Mouse (Mus musculus) lung, embryonic 14.5 days (tissue): ENCODE data around the gene Tent5b. TPM values are rescaled to one million over a fixed set of nuclear protein-coding genes. Genes with fewer than 3 reads are reported as not detected.

Source experiments
- ATAC-seq: fragments of 200-750 bp; cut with Nextera tagmentation; 2 replicates; pipeline ENCODE4 v1.8.0; 2017; ENCODE audit warnings: mild to moderate bottlenecking, moderate TSS enrichment, moderate library complexity; ENCODE audit not compliant: insufficient read depth
- DNase-seq: peaks from one replicate; pipeline ENCODE4 v3.0.0-alpha.2; 2015
- H3K27ac ChIP-seq: fragments of 300-500 bp; sonication (generic); 2 replicates; pipeline ENCODE4 v1.5.1; 2014; ENCODE audit warnings: low read depth, mild to moderate bottlenecking, moderate library complexity
- H3K27me3 ChIP-seq: fragments of 300-500 bp; sonication (generic); 2 replicates; pipeline ENCODE4 v1.6.1; 2014; ENCODE audit warnings: low read length, control low read depth; ENCODE audit not compliant: insufficient read depth
- H3K36me3 ChIP-seq: fragments of 300-500 bp; sonication (generic); 2 replicates; pipeline ENCODE4 v1.6.1; 2014; ENCODE audit warnings: control low read depth; ENCODE audit not compliant: insufficient read depth
- H3K4me1 ChIP-seq: fragments of 300-500 bp; sonication (generic); 2 replicates; pipeline ENCODE4 v1.6.1; 2014; ENCODE audit warnings: antibody characterized with exemption, control low read depth; ENCODE audit not compliant: insufficient read depth
- H3K4me2 ChIP-seq: fragments of 300-500 bp; sonication (generic); 2 replicates; pipeline ENCODE4 v1.6.1; 2014; ENCODE audit warnings: mild to moderate bottlenecking
- H3K4me3 ChIP-seq: fragments of 300-500 bp; sonication (generic); 2 replicates; pipeline ENCODE4 v1.5.1; 2014; ENCODE audit warnings: low read depth, low read length
- H3K9ac ChIP-seq: fragments of 300-500 bp; sonication (generic); 2 replicates; pipeline ENCODE4 v1.6.1; 2014
- H3K9me3 ChIP-seq: fragments of 300-500 bp; sonication (generic); 2 replicates; pipeline ENCODE4 v1.6.1; 2016; ENCODE audit warnings: low read depth, low read length, control low read depth
- CTCF ChIP-seq: IDR thresholded peaks from 2 replicates; pipeline ENCODE4 v1.5.1; 2016; ENCODE audit warnings: antibody characterized with exemption, low read depth
- WGBS: fragments of 180-500 bp; shearing (Covaris S2); extraction: QIAGEN DNeasy Blood & Tissue Kit; methylation state at CpG from one replicate; pipeline ENCODE4 v1.1.7; 2014; 5-methylcytosine and 5-hydroxymethylcytosine counted together
- polyA plus RNA-seq: library from polyadenylated mRNA; unstranded; fragments of >200 nt; fragmentation: Nextera tagmentation; extraction: Ambion mirVana; gene quantifications from 2 replicates; pipeline ENCODE4 v1.2.1, GENCODE M21; 2014

The Tent5b gene
- polyA plus RNA-seq, 1 experiment from 2014 or later = 0.41 TPM

- Histone ChIP-seq H3K9ac (no peak overlapping the region), H3K4me3 (no peak overlapping the region), H3K9me3 (no peaks in the 10 kb centered on the region), H3K36me3 (no peaks in the 10 kb centered on the region), H3K4me1 (0 out of 2 replicates have a peak, but pooled peaks cover 3% of the 10 kb centered on the region), H3K27ac (no peak overlapping the region), H3K4me2 (no peak overlapping the region), H3K27me3 (no peaks in the 10 kb centered on the region)
- no peak for DNase-seq
- 55% methylated on average over 3 of the region's 3 CpGs for WGBS
- TF ChIP-seq CTCF = no peak
- no peak for ATAC-seq
These were observed 37.7 kb upstream of the Tent5b start for GRCm38 (mm10) chr4:133442194-133442593.

DNA sequence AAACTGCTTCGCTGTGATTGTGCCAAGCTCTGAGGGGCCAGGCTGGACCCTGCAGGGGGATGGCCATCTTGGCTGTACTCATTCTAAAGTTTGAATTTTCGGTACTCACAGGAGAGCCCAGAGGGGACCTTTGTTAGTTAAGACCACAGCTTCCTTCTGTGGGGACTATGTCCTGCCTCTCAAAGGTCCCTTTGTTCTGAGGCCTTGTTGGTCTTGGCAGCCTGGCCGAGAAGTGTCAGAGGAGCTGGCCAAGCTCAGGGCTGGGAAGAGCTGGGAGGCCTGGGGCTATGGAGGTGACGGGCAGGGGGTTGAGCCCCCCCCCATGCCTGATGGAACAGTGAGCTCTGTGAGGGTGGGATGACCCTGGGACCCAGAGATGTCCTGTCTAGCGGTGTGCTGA lies 36.8 kb upstream of the Tent5b start:
- 57% methylated on average over 5 of the region's 5 CpGs for WGBS
- no peaks in the 10 kb centered on the region for H3K36me3 ChIP-seq
- ATAC-seq = no peak; the same call in 1 of the 2 replicates
- H3K9me3 ChIP-seq = no peaks in the 10 kb centered on the region
- no peak overlapping the region for H3K4me2 ChIP-seq
- no peak overlapping the region for H3K9ac ChIP-seq
- no peaks in the 10 kb centered on the region for H3K27me3 ChIP-seq
- 0 out of 2 replicates have a peak, but pooled peaks cover 3% of the 10 kb centered on the region for H3K4me1 ChIP-seq
- H3K27ac ChIP-seq = peak overlapping the region; percentile 63; the same call in 1 of the 2 replicates
- no peak overlapping the region for H3K4me3 ChIP-seq
- no peak for TF ChIP-seq CTCF
- no peak for DNase-seq

DNA sequence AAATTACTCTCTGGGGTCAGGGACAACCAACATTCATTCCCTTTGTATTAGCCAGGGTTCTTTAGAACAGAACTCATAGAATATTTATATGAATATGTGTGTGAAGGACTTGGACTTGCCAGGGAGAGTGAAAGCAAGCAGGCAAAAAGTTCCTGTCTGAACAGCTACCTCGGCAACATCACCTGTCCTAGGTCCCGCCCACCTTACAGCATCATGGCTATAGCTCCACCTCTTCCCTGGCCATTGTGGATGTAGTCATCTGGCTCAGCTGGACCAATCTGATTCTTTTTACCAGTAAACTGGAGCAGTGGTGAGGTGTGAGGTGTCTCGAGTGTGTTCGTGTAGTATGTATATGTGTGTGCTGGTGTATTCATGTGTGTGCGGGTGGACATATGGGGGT lies 34.2 kb upstream of the Tent5b start:
- H3K4me3 ChIP-seq = no peak overlapping the region
- WGBS = 82% methylated on average over 5 of the region's 5 CpGs
- TF ChIP-seq CTCF = no peak

GRCm38 (mm10) chr4:133447366-133447765 lies 32.6 kb upstream of the Tent5b start:
- Histone ChIP-seq H3K36me3 (no peaks in the 10 kb centered on the region), H3K9ac (no peak overlapping the region), H3K27me3 (no peaks in the 10 kb centered on the region), H3K4me3 (no peak overlapping the region), H3K27ac (no peak overlapping the region), H3K4me2 (no peak overlapping the region), H3K9me3 (no peaks in the 10 kb centered on the region), H3K4me1 (no peaks in the 10 kb centered on the region)
- DNase-seq = no peak
- ATAC-seq = no peak
- 47% methylated on average over 5 of the region's 5 CpGs for WGBS
- no peak for TF ChIP-seq CTCF

More for the DNA sequence above, 34.2 kb upstream of the Tent5b start:
- no peak for ATAC-seq
- no peak overlapping the region for H3K4me2 ChIP-seq
- H3K27ac ChIP-seq = no peak overlapping the region
- H3K36me3 ChIP-seq = no peaks in the 10 kb centered on the region
- no peaks in the 10 kb centered on the region for H3K27me3 ChIP-seq
- H3K9me3 ChIP-seq = no peaks in the 10 kb centered on the region
- no peaks in the 10 kb centered on the region for H3K4me1 ChIP-seq
- no peak for DNase-seq
- no peak overlapping the region for H3K9ac ChIP-seq

GRCm38 (mm10) chr4:133447967-133448366 lies 32.0 kb upstream of the Tent5b start:
- Histone ChIP-seq H3K36me3 (no peaks in the 10 kb centered on the region), H3K27ac (no peak overlapping the region), H3K27me3 (no peaks in the 10 kb centered on the region), H3K4me2 (no peak overlapping the region), H3K4me3 (no peak overlapping the region), H3K4me1 (no peaks in the 10 kb centered on the region), H3K9ac (no peak overlapping the region), H3K9me3 (no peaks in the 10 kb centered on the region)
- TF ChIP-seq CTCF = no peak
- 75% methylated on average over 11 of the region's 11 CpGs for WGBS
- ATAC-seq (no peak), DNase-seq (no peak)

DNA sequence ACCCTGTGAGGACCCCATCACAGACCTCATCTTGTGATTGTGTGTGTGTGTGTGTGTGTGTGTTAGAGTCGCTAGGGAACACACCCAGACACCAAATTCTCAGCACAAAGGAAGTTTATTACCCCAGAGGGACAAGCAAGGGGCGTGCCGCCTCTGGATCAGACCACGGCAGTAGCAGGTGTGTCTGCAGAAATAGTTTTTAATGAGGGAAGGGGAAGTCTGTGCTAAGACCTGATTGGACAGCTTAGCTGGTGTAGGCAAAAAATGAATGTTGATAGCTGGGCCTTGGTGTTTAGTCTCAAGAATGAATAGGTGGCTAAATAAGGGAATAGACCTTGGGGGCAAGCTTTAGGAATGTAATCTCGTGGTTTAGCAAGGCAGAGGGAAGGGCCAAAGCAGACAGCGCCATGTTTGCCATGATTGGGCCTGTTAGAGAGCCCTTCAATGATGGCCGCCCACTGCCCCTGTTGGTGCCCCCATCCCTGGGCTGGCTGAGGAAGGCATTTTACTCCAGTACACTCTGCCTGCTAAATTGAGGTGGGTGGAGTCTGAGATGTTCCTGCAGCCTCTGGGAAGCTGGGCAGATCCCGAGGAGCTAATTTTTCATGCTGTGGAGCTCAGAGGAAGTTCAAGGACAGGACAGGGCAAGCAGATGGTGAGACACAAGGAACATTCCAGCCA lies 31.1 kb upstream of the Tent5b start:
- Histone ChIP-seq H3K36me3 (no peaks in the 10 kb centered on the region), H3K27me3 (no peaks in the 10 kb centered on the region), H3K4me3 (no peak overlapping the region), H3K4me1 (no peaks in the 10 kb centered on the region), H3K27ac (no peak overlapping the region), H3K9me3 (no peaks in the 10 kb centered on the region), H3K9ac (no peak overlapping the region), H3K4me2 (no peak overlapping the region)
- no peak for TF ChIP-seq CTCF
- DNase-seq (no peak), ATAC-seq (no peak)
- 63% methylated on average over 8 of the region's 8 CpGs for WGBS

DNA sequence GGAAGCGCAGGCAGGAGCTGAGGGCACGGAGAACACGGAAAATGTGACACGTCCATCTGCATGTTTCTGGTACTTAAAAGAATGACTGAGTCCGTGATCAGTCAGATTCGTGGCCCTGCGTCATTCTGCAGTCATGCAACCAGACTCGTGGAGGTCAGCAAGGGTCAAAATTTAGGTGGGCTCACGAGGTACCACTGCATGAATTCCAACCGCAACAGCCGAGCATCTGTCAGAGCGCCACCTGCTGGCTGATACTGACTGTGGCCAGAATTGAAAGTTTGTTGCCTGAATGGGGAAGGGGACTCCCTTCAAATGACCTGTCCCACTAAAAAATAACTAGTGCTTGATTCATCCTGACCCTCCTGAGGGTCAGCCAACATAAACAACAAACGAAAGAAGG lies 30.2 kb upstream of the Tent5b start:
- H3K27ac ChIP-seq = no peak overlapping the region

More for the DNA sequence above, 30.2 kb upstream of the Tent5b start:
- DNase-seq (peak; percentile 78), ATAC-seq (no peak)
- H3K4me3 ChIP-seq = no peak overlapping the region
- peak; percentile 89 for TF ChIP-seq CTCF
- H3K4me2 ChIP-seq = no peak overlapping the region
- 17% methylated on average over 13 of the region's 13 CpGs for WGBS
- no peaks in the 10 kb centered on the region for H3K36me3 ChIP-seq
- H3K27me3 ChIP-seq = no peaks in the 10 kb centered on the region
- H3K4me1 ChIP-seq = no peaks in the 10 kb centered on the region
- no peak overlapping the region for H3K9ac ChIP-seq
- no peaks in the 10 kb centered on the region for H3K9me3 ChIP-seq
